Mouse (Mus musculus): Measurements from ENCODE around the gene Lif.

DNA sequence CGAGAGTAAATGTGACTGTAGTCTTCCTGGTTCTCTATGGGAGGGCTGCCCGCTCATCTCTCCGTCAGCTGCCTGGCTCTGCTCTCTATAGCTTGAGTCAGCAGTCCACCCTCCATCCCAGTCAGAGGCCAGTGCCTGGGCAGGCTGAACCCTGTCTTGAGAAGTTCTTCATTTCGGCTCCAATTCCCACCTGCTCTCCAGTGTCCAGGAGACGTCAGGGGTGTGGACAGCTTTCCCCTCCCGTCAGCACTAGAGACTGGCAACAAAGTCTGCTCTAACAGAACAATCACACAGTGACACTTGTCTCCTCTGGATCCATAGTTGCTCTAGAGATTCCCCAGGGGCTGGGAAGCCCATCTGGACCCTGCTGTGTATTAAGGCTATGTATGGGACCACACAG is 36.7 kb downstream of the Lif start:
- no peak for TF ChIP-seq CTCF (IDR thresholded peaks at IDR 0.05; ENCODE audit: insufficient read depth, low read length)
- no peak for TF ChIP-seq POLR2A (IDR thresholded peaks at IDR 0.05; ENCODE audit: borderline replicate concordance, extremely low read depth, low read depth, low read length)
